ENCODE assay signal across 11 mouse cellular contexts in genomic region chr1:92223956-92224891, GRCm38 (mm10). TPM values are rescaled to one million over a fixed set of nuclear protein-coding genes. Genes with fewer than 3 reads are reported as not detected.
DNase-seq lines count a peak whose midpoint lies in the region; ATAC-seq lines count a peak whose summit lies in the region.
"Had no signal": no experiment of that assay in that cellular context is flagged by ENCODE, and none has a peak within 500 bp of the region (broad histone marks: within the 10 kb centered on the region; RNA-seq: fewer than 3 reads in every experiment).

No protein-coding gene starts in this region.

- peaks cover 5% of the 10 kb centered on the region; the same call in 1 of the 2 replicates for H3K27me3 ChIP-seq in embryonic facial prominence, embryonic 13.5 days
- no peaks in the 10 kb centered on the region for H3K27me3 ChIP-seq in liver, embryonic 12.5 days (replicated peaks)
- H3K27me3 ChIP-seq: Patski; stomach, embryonic 15.5 days had no signal

- DNase-seq in frontal cortex, adult 2 months (ENCODE audit: extremely low spot score in 1 of 2, low spot score in 1 of 2): peak; percentile 55 to 70
- DNase-seq in left cerebral cortex, postnatal 4 days: peak; percentile 72
- peak; percentile 69 for DNase-seq in retina, embryonic 14.5 days (ENCODE audit: low spot score)
- DNase-seq in kidney, postnatal 25 days: no peak
- DNase-seq in lung, postnatal 25 days (ENCODE audit: low spot score): no peak
- DNase-seq in yolk sac, embryonic 10.5 days (ENCODE audit: low spot score): no peak

- no peaks in the 10 kb centered on the region for H3K9me3 ChIP-seq in embryonic facial prominence, embryonic 13.5 days
- H3K9me3 ChIP-seq in liver, embryonic 12.5 days (replicated peaks): no peaks in the 10 kb centered on the region
- H3K9me3 ChIP-seq: limb, embryonic 13.5 days; stomach, embryonic 15.5 days had no signal

- peaks cover 25% of the 10 kb centered on the region for H3K4me1 ChIP-seq in embryonic facial prominence, embryonic 13.5 days
- no peaks in the 10 kb centered on the region for H3K4me1 ChIP-seq in liver, embryonic 12.5 days
- H3K4me1 ChIP-seq: stomach, embryonic 15.5 days had no signal

- H3K4me2 ChIP-seq in embryonic facial prominence, embryonic 13.5 days: no peak overlapping the region
- no peak overlapping the region for H3K4me2 ChIP-seq in liver, embryonic 12.5 days
- H3K4me2 ChIP-seq: limb, embryonic 13.5 days; stomach, embryonic 15.5 days had no signal

- intact Hi-C loops in left cerebral cortex, postnatal 4 days (cut with DNase I): no loop called here

- H3K36me3 ChIP-seq in embryonic facial prominence, embryonic 13.5 days: no peaks in the 10 kb centered on the region
- no peaks in the 10 kb centered on the region for H3K36me3 ChIP-seq in liver, embryonic 12.5 days
- H3K36me3 ChIP-seq: limb, embryonic 13.5 days; stomach, embryonic 15.5 days had no signal

- peak; percentile 16; the same call in 1 of the 2 replicates for ATAC-seq in embryonic facial prominence, embryonic 13.5 days (ENCODE audit: insufficient number of reproducible peaks, insufficient read depth, low FRiP score, low TSS enrichment, low read depth)
- ATAC-seq in liver, embryonic 12.5 days: no peak
- ATAC-seq: Patski had no signal

- 22% methylated on average over 17 of the region's 17 CpGs for WGBS in embryonic facial prominence, embryonic 13.5 days
- 66% methylated on average over 17 of the region's 17 CpGs for WGBS in liver, embryonic 12.5 days (ENCODE audit: insufficient replicate concordance)

- no peak overlapping the region for H3K9ac ChIP-seq in embryonic facial prominence, embryonic 13.5 days
- H3K9ac ChIP-seq in liver, embryonic 12.5 days: no peak overlapping the region
- H3K9ac ChIP-seq: limb, embryonic 13.5 days; stomach, embryonic 15.5 days had no signal

- H3K4me3 ChIP-seq in embryonic facial prominence, embryonic 13.5 days: no peak overlapping the region
- no peak overlapping the region for H3K4me3 ChIP-seq in liver, embryonic 12.5 days
- H3K4me3 ChIP-seq: limb, embryonic 13.5 days; stomach, embryonic 15.5 days had no signal

- H3K27ac ChIP-seq in embryonic facial prominence, embryonic 13.5 days: no peak overlapping the region
- no peak overlapping the region for H3K27ac ChIP-seq in liver, embryonic 12.5 days
- H3K27ac ChIP-seq: limb, embryonic 13.5 days; stomach, embryonic 15.5 days had no signal

RNA-seq across cellular contexts. Expression of gene Hdac4, which starts 28.7 kb away (rescaled TPM):
- polyA plus RNA-seq in embryonic facial prominence, embryonic 13.5 days (2015; fragmentation: Nextera tagmentation; extraction: Ambion mirVana): 34.6 and 34.7 TPM in 2 replicates
- 38.8 and 40.6 TPM in 2 replicates for polyA plus RNA-seq in frontal cortex, adult 2 months (2012; rRNA removed)
- 10 to 100 TPM; 78.6 to 81.6 TPM for total RNA-seq in left cerebral cortex, postnatal 4 days (2021)
- 6.4 and 6.9 TPM in 2 replicates for polyA plus RNA-seq in liver, embryonic 12.5 days (2016; fragmentation: Nextera tagmentation; extraction: Ambion mirVana)

Comparison
In these comparisons a context has a peak if more than half of its experiments do, and no peak if none do; other contexts are left out.
1. DNase-seq: peak in frontal cortex, adult 2 months (2 of 2), left cerebral cortex, postnatal 4 days (single experiment) and retina, embryonic 14.5 days (single experiment); none in kidney, postnatal 25 days (0 of 2), lung, postnatal 25 days (single experiment) and yolk sac, embryonic 10.5 days (single experiment).